Mouse (Mus musculus): Measurements from ENCODE around the gene Fcmr.

GRCm38 (mm10) chr1:130911401-130912010 lies 46.0 kb downstream of the Fcmr start, which contains the start of gene Il20:
- TF ChIP-seq POLR2A (IDR thresholded peaks at IDR 0.05; ENCODE audit: low read depth, low read length) (no peak), CTCF (IDR thresholded peaks at IDR 0.05; ENCODE audit: extremely low read depth, insufficient read length, insufficient replicate concordance, low read depth, low read length) (no peak)
